Mouse (Mus musculus): ENCODE data around the gene Ccdc167. TPM values are rescaled to one million over a fixed set of nuclear protein-coding genes. Genes with fewer than 3 reads are reported as not detected.
A peak's percentile ranks its signal among the peaks of the same experiment; 100 is the strongest.

Ccdc167 gene
- polyA plus RNA-seq, 1 experiment: 14.5 TPM

- peaks cover 21% of the 10 kb centered on the region for H3K36me3 ChIP-seq (ENCODE audit: control insufficient read depth, insufficient read depth, low read length, poor library complexity, severe bottlenecking)
- no peaks in the 10 kb centered on the region for H3K9me3 ChIP-seq (replicated peaks; ENCODE audit: control insufficient read depth, insufficient read depth, low read length, poor library complexity, severe bottlenecking)
- no peak overlapping the region for H3K27ac ChIP-seq (ENCODE audit: insufficient read depth, low read length)
- TF ChIP-seq CTCF (IDR thresholded peaks at IDR 0.05; ENCODE audit: low read depth, low read length): no peak
- no peak for TF ChIP-seq POLR2A (IDR thresholded peaks at IDR 0.05; ENCODE audit: insufficient read depth, low read length)
- TF ChIP-seq EP300 (IDR thresholded peaks at IDR 0.05; ENCODE audit: insufficient read depth, low read depth, low read length): no peak
- no peaks in the 10 kb centered on the region for H3K27me3 ChIP-seq (ENCODE audit: control insufficient read depth, insufficient read depth, low read length, poor library complexity, severe bottlenecking)
- no peak overlapping the region for H3K4me3 ChIP-seq (ENCODE audit: low read depth, low read length)
- H3K9ac ChIP-seq (ENCODE audit: low read depth, poor library complexity, severe bottlenecking): no peak overlapping the region
- no peaks in the 10 kb centered on the region for H3K4me1 ChIP-seq (ENCODE audit: control insufficient read depth, insufficient read depth, low read length)
These were observed 47.8 kb downstream of the Ccdc167 start for GRCm38 (mm10) chr17:29669030-29669429.

GRCm38 (mm10) chr17:29668051-29668986 lies 48.5 kb downstream of the Ccdc167 start:
- Histone ChIP-seq H3K36me3 (ENCODE audit: control insufficient read depth, insufficient read depth, low read length, poor library complexity, severe bottlenecking) (peaks cover 20% of the 10 kb centered on the region), H3K27me3 (ENCODE audit: control insufficient read depth, insufficient read depth, low read length, poor library complexity, severe bottlenecking) (no peaks in the 10 kb centered on the region), H3K4me1 (ENCODE audit: control insufficient read depth, insufficient read depth, low read length) (no peaks in the 10 kb centered on the region), H3K27ac (ENCODE audit: insufficient read depth, low read length) (no peak overlapping the region), H3K4me3 (ENCODE audit: low read depth, low read length) (no peak overlapping the region; the same call in 1 of the 2 replicates), H3K9me3 (replicated peaks; ENCODE audit: control insufficient read depth, insufficient read depth, low read length, poor library complexity, severe bottlenecking) (no peaks in the 10 kb centered on the region), H3K9ac (ENCODE audit: low read depth, poor library complexity, severe bottlenecking) (no peak overlapping the region)
- TF ChIP-seq EP300 (IDR thresholded peaks at IDR 0.05; ENCODE audit: insufficient read depth, low read depth, low read length) (no peak), POLR2A (IDR thresholded peaks at IDR 0.05; ENCODE audit: insufficient read depth, low read length) (no peak)

GRCm38 (mm10) chr17:29662145-29662544 lies 54.7 kb downstream of the Ccdc167 start:
- Histone ChIP-seq H3K27me3 (ENCODE audit: control insufficient read depth, insufficient read depth, low read length, poor library complexity, severe bottlenecking) (no peaks in the 10 kb centered on the region), H3K4me3 (ENCODE audit: low read depth, low read length) (no peak overlapping the region), H3K9ac (ENCODE audit: low read depth, poor library complexity, severe bottlenecking) (no peak overlapping the region), H3K27ac (ENCODE audit: insufficient read depth, low read length) (no peak overlapping the region), H3K4me1 (ENCODE audit: control insufficient read depth, insufficient read depth, low read length) (no peaks in the 10 kb centered on the region), H3K36me3 (ENCODE audit: control insufficient read depth, insufficient read depth, low read length, poor library complexity, severe bottlenecking) (peaks cover 17% of the 10 kb centered on the region), H3K9me3 (replicated peaks; ENCODE audit: control insufficient read depth, insufficient read depth, low read length, poor library complexity, severe bottlenecking) (no peaks in the 10 kb centered on the region)
- TF ChIP-seq EP300 (IDR thresholded peaks at IDR 0.05; ENCODE audit: insufficient read depth, low read depth, low read length) (no peak), POLR2A (IDR thresholded peaks at IDR 0.05; ENCODE audit: insufficient read depth, low read length) (no peak), CTCF (IDR thresholded peaks at IDR 0.05; ENCODE audit: low read depth, low read length) (no peak)

GRCm38 (mm10) chr17:29660762-29661391 lies 56.0 kb downstream of the Ccdc167 start:
- Histone ChIP-seq H3K4me3 (ENCODE audit: low read depth, low read length) (peak overlapping the region; percentile 96), H3K27me3 (ENCODE audit: control insufficient read depth, insufficient read depth, low read length, poor library complexity, severe bottlenecking) (no peaks in the 10 kb centered on the region), H3K36me3 (ENCODE audit: control insufficient read depth, insufficient read depth, low read length, poor library complexity, severe bottlenecking) (peaks cover 13% of the 10 kb centered on the region), H3K4me1 (ENCODE audit: control insufficient read depth, insufficient read depth, low read length) (no peaks in the 10 kb centered on the region), H3K9me3 (replicated peaks; ENCODE audit: control insufficient read depth, insufficient read depth, low read length, poor library complexity, severe bottlenecking) (no peaks in the 10 kb centered on the region), H3K9ac (ENCODE audit: low read depth, poor library complexity, severe bottlenecking) (peak overlapping the region; percentile 74), H3K27ac (ENCODE audit: insufficient read depth, low read length) (no peak overlapping the region)
- TF ChIP-seq EP300 (IDR thresholded peaks at IDR 0.05; ENCODE audit: insufficient read depth, low read depth, low read length) (no peak), CTCF (IDR thresholded peaks at IDR 0.05; ENCODE audit: low read depth, low read length) (no peak), POLR2A (IDR thresholded peaks at IDR 0.05; ENCODE audit: insufficient read depth, low read length) (no peak)

GRCm38 (mm10) chr17:29660076-29660761 lies 56.6 kb downstream of the Ccdc167 start, which contains the start of gene Cmtr1:
Gene Cmtr1 (plus strand): TSS chr17:29660595.
- no peak for TF ChIP-seq CTCF (IDR thresholded peaks at IDR 0.05; ENCODE audit: low read depth, low read length)
- no peak for TF ChIP-seq POLR2A (IDR thresholded peaks at IDR 0.05; ENCODE audit: insufficient read depth, low read length)
- TF ChIP-seq EP300 (IDR thresholded peaks at IDR 0.05; ENCODE audit: insufficient read depth, low read depth, low read length): no peak
- Histone ChIP-seq H3K27ac (ENCODE audit: insufficient read depth, low read length) (no peak within 1 kb of the TSS), H3K4me1 (ENCODE audit: control insufficient read depth, insufficient read depth, low read length) (no peaks in the 10 kb centered on the region)

More at GRCm38 (mm10) chr17:29660076-29660761, 56.6 kb downstream of the Ccdc167 start, which contains the start of gene Cmtr1:
- peaks cover 13% of the 10 kb centered on the region for H3K36me3 ChIP-seq (ENCODE audit: control insufficient read depth, insufficient read depth, low read length, poor library complexity, severe bottlenecking)
- H3K9ac ChIP-seq (ENCODE audit: low read depth, poor library complexity, severe bottlenecking): peak within 1 kb of the TSS; percentile 74
- no peaks in the 10 kb centered on the region for H3K9me3 ChIP-seq (replicated peaks; ENCODE audit: control insufficient read depth, insufficient read depth, low read length, poor library complexity, severe bottlenecking)
- H3K4me3 ChIP-seq (ENCODE audit: low read depth, low read length): peak within 1 kb of the TSS; percentile 96
- no peaks in the 10 kb centered on the region for H3K27me3 ChIP-seq (ENCODE audit: control insufficient read depth, insufficient read depth, low read length, poor library complexity, severe bottlenecking)

Data from ES-Bruce4 (cell line).